ENCODE assay signal across 9 mouse cellular contexts in the genomic region with DNA sequence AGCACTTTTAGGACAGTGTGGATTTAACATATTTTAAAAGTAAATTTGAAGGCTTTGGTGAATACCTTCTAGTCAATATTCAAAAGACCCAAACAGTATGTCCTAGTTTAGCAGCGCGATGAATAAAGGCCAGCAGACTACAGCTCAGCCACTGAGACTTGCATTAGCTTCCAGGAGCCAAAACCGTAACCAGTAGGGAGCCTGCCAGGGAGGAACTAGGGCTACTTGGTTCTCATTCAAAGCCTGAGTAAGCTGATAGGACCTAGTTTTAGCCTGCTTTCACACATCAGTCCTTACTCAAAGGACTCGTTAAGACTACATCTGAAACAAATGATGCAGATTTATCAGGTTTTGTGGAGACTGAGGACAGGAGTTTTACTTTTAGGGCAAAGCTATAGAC. TPM values are rescaled to one million over a fixed set of nuclear protein-coding genes. Genes with fewer than 3 reads are reported as not detected.
DNase-seq lines count a peak whose midpoint lies in the region; ATAC-seq lines count a peak whose summit lies in the region.
"Had no signal": no experiment of that assay in that cellular context is flagged by ENCODE, and none has a peak within 500 bp of the region (broad histone marks: within the 10 kb centered on the region; RNA-seq: fewer than 3 reads in every experiment).

No protein-coding gene starts in this region.

- ATAC-seq in forebrain, embryonic 12.5 days (ENCODE audit: low FRiP score): no peak
- ATAC-seq in forebrain, embryonic 11.5 days (replicated peaks; ENCODE audit: low FRiP score): no peak
- no peak for ATAC-seq in midbrain, embryonic 15.5 days (replicated peaks)
- ATAC-seq in limb, embryonic 13.5 days (ENCODE audit: low FRiP score, low read depth): no peak

- H3K36me3 ChIP-seq in forebrain, embryonic 12.5 days (replicated peaks): peaks cover 18% of the 10 kb centered on the region
- H3K36me3 ChIP-seq in forebrain, embryonic 11.5 days (ENCODE audit: control insufficient read depth, insufficient read depth, low read length): peaks cover 3% of the 10 kb centered on the region; the same call in 1 of the 2 replicates
- H3K36me3 ChIP-seq in midbrain, embryonic 10.5 days: peaks cover 44% of the 10 kb centered on the region
- 0 out of 2 replicates have a peak, but pooled peaks cover 8% of the 10 kb centered on the region for H3K36me3 ChIP-seq in midbrain, embryonic 15.5 days (replicated peaks)
- H3K36me3 ChIP-seq in limb, embryonic 13.5 days: peaks cover 25% of the 10 kb centered on the region

- H3K4me1 ChIP-seq in forebrain, embryonic 12.5 days: peaks cover 25% of the 10 kb centered on the region
- H3K4me1 ChIP-seq in forebrain, embryonic 11.5 days (replicated peaks; ENCODE audit: control insufficient read depth, insufficient read depth, low read length): no peaks in the 10 kb centered on the region; the same call in 1 of the 2 replicates
- H3K4me1 ChIP-seq in midbrain, embryonic 10.5 days: peaks cover 32% of the 10 kb centered on the region
- peaks cover 33% of the 10 kb centered on the region for H3K4me1 ChIP-seq in midbrain, embryonic 15.5 days
- H3K4me1 ChIP-seq in limb, embryonic 13.5 days: peaks cover 37% of the 10 kb centered on the region

- H3K9me3 ChIP-seq in forebrain, embryonic 12.5 days: no peaks in the 10 kb centered on the region
- H3K9me3 ChIP-seq in forebrain, embryonic 11.5 days (ENCODE audit: control insufficient read depth, low read length): no peaks in the 10 kb centered on the region
- no peaks in the 10 kb centered on the region; the same call in 1 of the 2 replicates for H3K9me3 ChIP-seq in midbrain, embryonic 10.5 days (replicated peaks)
- no peaks in the 10 kb centered on the region for H3K9me3 ChIP-seq in midbrain, embryonic 15.5 days
- no peaks in the 10 kb centered on the region for H3K9me3 ChIP-seq in limb, embryonic 13.5 days

- DNase-seq in forebrain, embryonic 11.5 days (ENCODE audit: low spot score): no peak
- DNase-seq in midbrain, embryonic 10.5 days (ENCODE audit: low spot score): no peak
- DNase-seq in skeletal muscle tissue, adult 2 months (ENCODE audit: low read depth, low spot score): peak; percentile 67
- DNase-seq in cerebellum, postnatal 25 days: no peak
- DNase-seq in adrenal gland, postnatal 25 days: no peak
- DNase-seq: kidney, adult 8-10 months had no signal

- H3K4me2 ChIP-seq in forebrain, embryonic 12.5 days: peak overlapping the region; percentile 75; the same call in 1 of the 2 replicates
- H3K4me2 ChIP-seq in forebrain, embryonic 11.5 days (ENCODE audit: low read depth, low read length, severe bottlenecking): no peak overlapping the region
- no peak overlapping the region for H3K4me2 ChIP-seq in midbrain, embryonic 15.5 days
- peak overlapping the region; percentile 80 for H3K4me2 ChIP-seq in limb, embryonic 13.5 days (replicated peaks)

- no peak overlapping the region for H3K27ac ChIP-seq in forebrain, embryonic 12.5 days
- H3K27ac ChIP-seq in forebrain, embryonic 11.5 days (ENCODE audit: low read depth, low read length): no peak overlapping the region
- H3K27ac ChIP-seq in midbrain, embryonic 10.5 days (replicated peaks): no peak overlapping the region
- no peak overlapping the region for H3K27ac ChIP-seq in midbrain, embryonic 15.5 days
- no peak overlapping the region for H3K27ac ChIP-seq in limb, embryonic 13.5 days

- 77% methylated on average over 4 of the region's 4 CpGs for WGBS in forebrain, embryonic 12.5 days
- WGBS in forebrain, embryonic 11.5 days: 80% methylated on average over 4 of the region's 4 CpGs
- WGBS in midbrain, embryonic 10.5 days: 87% methylated on average over 4 of the region's 4 CpGs
- WGBS in midbrain, embryonic 15.5 days: 84% methylated on average over 4 of the region's 4 CpGs
- 80% methylated on average over 4 of the region's 4 CpGs for WGBS in limb, embryonic 13.5 days

- H3K4me3 ChIP-seq in forebrain, embryonic 12.5 days (replicated peaks): no peak overlapping the region
- H3K4me3 ChIP-seq in forebrain, embryonic 11.5 days (ENCODE audit: low read depth, low read length): no peak overlapping the region
- peak overlapping the region; percentile 84; the same call in 1 of the 2 replicates for H3K4me3 ChIP-seq in midbrain, embryonic 10.5 days
- no peak overlapping the region for H3K4me3 ChIP-seq in midbrain, embryonic 15.5 days
- peak overlapping the region; percentile 81; the same call in 1 of the 2 replicates for H3K4me3 ChIP-seq in limb, embryonic 13.5 days

- H3K9ac ChIP-seq in forebrain, embryonic 12.5 days: no peak overlapping the region
- no peak overlapping the region; the same call in 1 of the 2 replicates for H3K9ac ChIP-seq in forebrain, embryonic 11.5 days (ENCODE audit: low read length)
- H3K9ac ChIP-seq in midbrain, embryonic 15.5 days: no peak overlapping the region
- no peak overlapping the region for H3K9ac ChIP-seq in limb, embryonic 13.5 days

- no peaks in the 10 kb centered on the region for H3K27me3 ChIP-seq in forebrain, embryonic 12.5 days
- no peaks in the 10 kb centered on the region for H3K27me3 ChIP-seq in forebrain, embryonic 11.5 days (ENCODE audit: control insufficient read depth, insufficient read depth, low read length)
- no peaks in the 10 kb centered on the region for H3K27me3 ChIP-seq in midbrain, embryonic 10.5 days (ENCODE audit: low read depth, poor library complexity, severe bottlenecking)
- H3K27me3 ChIP-seq in midbrain, embryonic 15.5 days (replicated peaks): no peaks in the 10 kb centered on the region
- no peaks in the 10 kb centered on the region for H3K27me3 ChIP-seq in limb, embryonic 13.5 days

RNA-seq across cellular contexts. Expression of a gene that starts 2.0 kb away (rescaled TPM):
- polyA plus RNA-seq in forebrain, embryonic 12.5 days (2016; fragmentation: Nextera tagmentation; extraction: Ambion mirVana): 66.8 and 68.5 TPM in 2 replicates
- polyA plus RNA-seq in forebrain, embryonic 11.5 days (2014; fragmentation: Nextera tagmentation; extraction: Ambion mirVana): 59.4 and 60.4 TPM in 2 replicates
- 60.2 and 60.7 TPM in 2 replicates for polyA plus RNA-seq in midbrain, embryonic 10.5 days (2016; fragmentation: Nextera tagmentation; extraction: Ambion mirVana)
- polyA plus RNA-seq in midbrain, embryonic 15.5 days (2015; fragmentation: Nextera tagmentation; extraction: Ambion mirVana): 29.8 and 30.2 TPM in 2 replicates
- polyA plus RNA-seq in limb, embryonic 13.5 days (2015; fragmentation: Nextera tagmentation; extraction: Ambion mirVana): 47.6 and 51.7 TPM in 2 replicates
- total RNA-seq in adrenal gland, postnatal 25 days (2021): 11.4 and 14.0 TPM in 2 replicates

Comparison
In these comparisons a context has a peak if more than half of its experiments do, and no peak if none do; other contexts are left out.
1. H3K4me2 ChIP-seq: peak in forebrain, embryonic 12.5 days (single experiment) and limb, embryonic 13.5 days (single experiment); none in forebrain, embryonic 11.5 days (single experiment) and midbrain, embryonic 15.5 days (single experiment).
2. H3K4me3 ChIP-seq: peak in midbrain, embryonic 10.5 days (single experiment) and limb, embryonic 13.5 days (single experiment); none in forebrain, embryonic 12.5 days (single experiment), forebrain, embryonic 11.5 days (single experiment) and midbrain, embryonic 15.5 days (single experiment).